ENCODE assay signal across 28 mouse cellular contexts in genomic region chr12:73748373-73748772, GRCm38 (mm10).
"Had no signal": no experiment of that assay in that cellular context is flagged by ENCODE, and none has a peak within 500 bp of the region (broad histone marks: within the 10 kb centered on the region; RNA-seq: fewer than 3 reads in every experiment).

No protein-coding gene starts in this region.

- H3K4me3 ChIP-seq: embryonic facial prominence, embryonic 10.5 days; embryonic facial prominence, embryonic 12.5 days; embryonic facial prominence, embryonic 13.5 days; embryonic facial prominence, embryonic 15.5 days; erythroblast, embryonic 14.5 days; forebrain, embryonic 10.5 days; forebrain, embryonic 12.5 days; forebrain, embryonic 13.5 days; forebrain, embryonic 15.5 days; gastrocnemius, adult 2 months had no signal

- DNase-seq: cerebellum, adult 2 months; cerebellum, adult 8-10 months; cerebellum, adult 9-10 months; cerebellum, adult 9-11 months; cerebellum, postnatal 10 days; cerebellum, postnatal 14 days; cerebellum, postnatal 25 days; cerebellum, postnatal 36 days; embryo, embryonic 11 days; forebrain, postnatal 0 days; gastrocnemius, adult 2 months; gastrocnemius, postnatal 10 days; gastrocnemius, postnatal 14 days; gastrocnemius, postnatal 25 days; gastrocnemius, postnatal 36 days; heart, adult 11 months; heart, adult 18-20 months had no signal

- H3K9ac ChIP-seq: embryonic facial prominence, embryonic 12.5 days; embryonic facial prominence, embryonic 13.5 days; embryonic facial prominence, embryonic 15.5 days; forebrain, embryonic 12.5 days; forebrain, embryonic 13.5 days; forebrain, embryonic 15.5 days; forebrain, postnatal 0 days had no signal

- H3K9me3 ChIP-seq: embryonic facial prominence, embryonic 10.5 days; embryonic facial prominence, embryonic 12.5 days; embryonic facial prominence, embryonic 13.5 days; embryonic facial prominence, embryonic 15.5 days; forebrain, embryonic 10.5 days; forebrain, embryonic 12.5 days; forebrain, embryonic 13.5 days; forebrain, embryonic 15.5 days had no signal

- H3K4me2 ChIP-seq: embryonic facial prominence, embryonic 12.5 days; embryonic facial prominence, embryonic 13.5 days; embryonic facial prominence, embryonic 15.5 days; forebrain, embryonic 12.5 days; forebrain, embryonic 13.5 days; forebrain, embryonic 15.5 days had no signal

- H3K27me3 ChIP-seq: embryonic facial prominence, embryonic 12.5 days; embryonic facial prominence, embryonic 13.5 days; embryonic facial prominence, embryonic 15.5 days; forebrain, embryonic 15.5 days had no signal

- ATAC-seq: forebrain, embryonic 13.5 days; forebrain, embryonic 14.5 days; forebrain, embryonic 15.5 days; forebrain, embryonic 16.5 days; forebrain, postnatal 0 days had no signal

- H3K27ac ChIP-seq: embryonic facial prominence, embryonic 10.5 days; embryonic facial prominence, embryonic 12.5 days; embryonic facial prominence, embryonic 13.5 days; embryonic facial prominence, embryonic 15.5 days; forebrain, embryonic 10.5 days; forebrain, embryonic 12.5 days; forebrain, embryonic 13.5 days; forebrain, embryonic 15.5 days; gastrocnemius, adult 2 months had no signal

- H3K4me1 ChIP-seq: embryonic facial prominence, embryonic 12.5 days; forebrain, embryonic 12.5 days; forebrain, embryonic 15.5 days had no signal

- H3K36me3 ChIP-seq: embryonic facial prominence, embryonic 10.5 days; embryonic facial prominence, embryonic 12.5 days; embryonic facial prominence, embryonic 13.5 days; embryonic facial prominence, embryonic 15.5 days; forebrain, embryonic 10.5 days; forebrain, embryonic 12.5 days; forebrain, embryonic 15.5 days had no signal
